In the genomic region with DNA sequence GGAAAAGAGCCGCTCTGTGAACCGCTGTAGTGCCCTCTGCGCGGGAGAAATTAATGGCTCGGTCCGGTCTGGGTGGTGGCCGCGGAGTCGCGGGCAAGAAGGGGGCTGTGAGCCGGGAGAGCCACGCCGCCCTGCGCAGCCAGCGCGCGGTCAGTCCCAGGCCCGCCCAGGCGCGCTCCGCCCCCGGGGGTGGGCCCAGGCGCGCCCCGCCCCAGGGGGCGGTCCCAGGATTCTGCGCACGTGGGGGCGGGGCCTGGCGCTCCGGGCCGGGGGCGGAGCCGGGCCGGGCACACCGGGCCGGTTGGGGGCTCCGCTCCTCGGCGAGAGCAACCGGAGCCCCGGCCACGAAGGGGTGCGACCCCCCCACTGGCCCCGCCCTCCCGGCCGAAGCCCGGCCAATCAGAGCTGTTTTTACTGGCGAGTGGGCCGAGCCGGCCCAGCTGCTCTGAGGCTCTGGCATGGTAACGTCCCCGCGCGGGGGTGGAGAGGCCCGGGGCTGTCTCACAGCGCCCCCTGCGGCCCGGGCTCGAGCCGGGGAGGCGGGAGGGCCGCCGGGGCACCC, we compare ENCODE assay signal across 8 mouse cellular contexts. TPM values are rescaled to one million over a fixed set of nuclear protein-coding genes. Genes with fewer than 3 reads are reported as not detected.
A peak's percentile ranks its signal among the peaks of the same experiment; 100 is the strongest.
DNase-seq lines count a peak whose midpoint lies in the region; ATAC-seq and TF ChIP-seq lines count a peak whose summit lies in the region.

A gene (plus strand): TSS at position 275 of the 562 bp plus-strand sequence.

- intact Hi-C loops in heart, postnatal 36 days (cut with DNase I): no loop called here

- peak within 1 kb of the TSS; percentile 96 for H3K27ac ChIP-seq in ES-E14 (ENCODE audit: insufficient read depth, low read depth, low read length, poor library complexity, severe bottlenecking)
- H3K27ac ChIP-seq in forebrain, embryonic 16.5 days (ENCODE audit: low read length): peak within 1 kb of the TSS; percentile 93
- H3K27ac ChIP-seq in layer of hippocampus, adult 2 months: peak within 1 kb of the TSS; percentile 87
- H3K27ac ChIP-seq in lung, embryonic 14.5 days (ENCODE audit: low read depth): peak within 1 kb of the TSS; percentile 92
- H3K27ac ChIP-seq in olfactory bulb, adult 2 months (ENCODE audit: insufficient read depth, low read depth, low read length): peak within 1 kb of the TSS; percentile 8
- no peak within 1 kb of the TSS for H3K27ac ChIP-seq in thymus, adult 2 months (ENCODE audit: control insufficient read depth, insufficient read depth, low read length)

- peak within 1 kb of the TSS; percentile 97 to 98 for H3K4me3 ChIP-seq in ES-E14 (ENCODE audit: insufficient read depth in 1 of 2, low read depth in 1 of 2, low read length in 2 of 2, poor library complexity in 1 of 2, severe bottlenecking in 1 of 2)
- peak within 1 kb of the TSS; percentile 74 for H3K4me3 ChIP-seq in forebrain, embryonic 16.5 days (replicated peaks; ENCODE audit: low read length)
- H3K4me3 ChIP-seq in layer of hippocampus, adult 2 months: peak within 1 kb of the TSS; percentile 86
- H3K4me3 ChIP-seq in lung, embryonic 14.5 days (ENCODE audit: low read depth, low read length): peak within 1 kb of the TSS; percentile 69
- peak within 1 kb of the TSS; percentile 60 for H3K4me3 ChIP-seq in olfactory bulb, adult 2 months (ENCODE audit: insufficient read depth, low read depth, low read length)
- H3K4me3 ChIP-seq in thymus, adult 2 months (ENCODE audit: control insufficient read depth, insufficient read depth, low read length): peak within 1 kb of the TSS; percentile 52

- H3K9me3 ChIP-seq in ES-E14 (ENCODE audit: control insufficient read depth, insufficient read depth, low read depth, low read length): no peaks in the 10 kb centered on the region
- no peaks in the 10 kb centered on the region for H3K9me3 ChIP-seq in forebrain, embryonic 16.5 days (ENCODE audit: control insufficient read depth, low read length)
- no peaks in the 10 kb centered on the region for H3K9me3 ChIP-seq in lung, embryonic 14.5 days (ENCODE audit: low read depth, low read length)

- TF ChIP-seq POLR2A in olfactory bulb, adult 2 months (IDR thresholded peaks at IDR 0.05; ENCODE audit: insufficient read depth, low read depth, low read length): peak; percentile 62
- TF ChIP-seq POLR2A in thymus, adult 2 months (IDR thresholded peaks at IDR 0.05; ENCODE audit: control insufficient read depth, extremely low read depth, insufficient read depth, low read length, poor library complexity): peak; percentile 48; the same call in 1 of the 2 replicates

- peak within 1 kb of the TSS; percentile 85 for H3K9ac ChIP-seq in ES-E14 (ENCODE audit: insufficient read depth, low read depth, low read length, poor library complexity, severe bottlenecking)
- H3K9ac ChIP-seq in forebrain, embryonic 16.5 days (replicated peaks; ENCODE audit: low read depth, low read length): peak within 1 kb of the TSS; percentile 78
- peak within 1 kb of the TSS; percentile 67 for H3K9ac ChIP-seq in lung, embryonic 14.5 days

- DNase-seq in ES-E14 (ENCODE audit: low read depth, low spot score): peak; percentile 63
- DNase-seq in cerebellum, adult 11-12 months: peak; percentile 96
- peak; percentile 93 to 95 for DNase-seq in heart, postnatal 36 days
- peak; percentile 96 to 98 for DNase-seq in layer of hippocampus, adult 2 months (ENCODE audit: low spot score in 2 of 2)
- peak; percentile 94 for DNase-seq in lung, embryonic 14.5 days
- peak; percentile 86 for DNase-seq in thymus, adult 2 months

- H3K4me1 ChIP-seq in ES-E14 (ENCODE audit: control insufficient read depth in 2 of 2, insufficient read depth in 2 of 2, low read length in 2 of 2, poor library complexity in 1 of 2): peaks cover 0 to 3% of the 10 kb centered on the region in 2 experiments; a peak in 2 of 4 replicates
- peaks cover 20% of the 10 kb centered on the region for H3K4me1 ChIP-seq in forebrain, embryonic 16.5 days (replicated peaks; ENCODE audit: control insufficient read depth, insufficient read depth, low read length)
- H3K4me1 ChIP-seq in lung, embryonic 14.5 days (ENCODE audit: insufficient read depth): no peaks in the 10 kb centered on the region
- H3K4me1 ChIP-seq in olfactory bulb, adult 2 months (ENCODE audit: control insufficient read depth, insufficient read depth, low read length): peaks cover 6% of the 10 kb centered on the region
- peaks cover 3% of the 10 kb centered on the region; the same call in 1 of the 2 replicates for H3K4me1 ChIP-seq in thymus, adult 2 months (replicated peaks; ENCODE audit: control insufficient read depth, insufficient read depth, low read length)

- no peaks in the 10 kb centered on the region for H3K36me3 ChIP-seq in ES-E14 (ENCODE audit: control insufficient read depth, insufficient read depth, low read length, poor library complexity, severe bottlenecking)
- no peaks in the 10 kb centered on the region for H3K36me3 ChIP-seq in forebrain, embryonic 16.5 days (ENCODE audit: control insufficient read depth, insufficient read depth)
- no peaks in the 10 kb centered on the region for H3K36me3 ChIP-seq in lung, embryonic 14.5 days (ENCODE audit: insufficient read depth)
- no peaks in the 10 kb centered on the region for H3K36me3 ChIP-seq in thymus, adult 2 months (ENCODE audit: control insufficient read depth, insufficient read depth, low read length)

- TF ChIP-seq CTCF in layer of hippocampus, adult 2 months (conservative IDR thresholded peaks at IDR 0.05): peak; percentile 67
- TF ChIP-seq CTCF in lung, embryonic 14.5 days (IDR thresholded peaks at IDR 0.05; ENCODE audit: low read depth): 0 out of 2 replicates have a peak, but pooled peaks have one; percentile 26
- TF ChIP-seq CTCF in olfactory bulb, adult 2 months (IDR thresholded peaks at IDR 0.05; ENCODE audit: insufficient read depth, low read depth, low read length): no peak; the same call in 1 of the 2 replicates
- peak; percentile 75; the same call in 1 of the 2 replicates for TF ChIP-seq CTCF in thymus, adult 2 months (IDR thresholded peaks at IDR 0.05; ENCODE audit: borderline replicate concordance, control insufficient read depth, extremely low read depth, insufficient read depth, low read length, poor library complexity)

- in situ Hi-C loops in ES-E14 (cut with MboI; ENCODE audit: low sequenced_read_pairs in 2 of 2, unreplicated experiment in 2 of 2): no loop called here

- WGBS in forebrain, embryonic 16.5 days: 0% methylated on average over 38 of the region's 64 CpGs
- under 1% methylated on average over 63 of the region's 64 CpGs for WGBS in lung, embryonic 14.5 days
- under 1% methylated on average over 51 of the region's 64 CpGs for WGBS in olfactory bulb, adult 2 months
- WGBS in thymus, adult 2 months: 1% methylated on average over 62 of the region's 64 CpGs

- H3K4me2 ChIP-seq in forebrain, embryonic 16.5 days (ENCODE audit: low read length): peak within 1 kb of the TSS; percentile 48
- peak within 1 kb of the TSS; percentile 71 for H3K4me2 ChIP-seq in lung, embryonic 14.5 days

- ATAC-seq in forebrain, embryonic 16.5 days: peak; percentile 95
- peak; percentile 96 for ATAC-seq in lung, embryonic 14.5 days (ENCODE audit: insufficient read depth)

- H3K27me3 ChIP-seq in forebrain, embryonic 16.5 days (replicated peaks; ENCODE audit: control insufficient read depth, insufficient read depth, low read length): no peaks in the 10 kb centered on the region
- no peaks in the 10 kb centered on the region for H3K27me3 ChIP-seq in lung, embryonic 14.5 days (ENCODE audit: insufficient read depth, low read length)
- no peaks in the 10 kb centered on the region for H3K27me3 ChIP-seq in thymus, adult 2 months (ENCODE audit: control insufficient read depth, insufficient read depth, low read length)

TF ChIP-seq in ES-E14, 5 proteins besides CTCF, POLR2A, EP300 and RAD21:
- TF ChIP-seq ZC3H11A (IDR thresholded peaks at IDR 0.05; ENCODE audit: borderline replicate concordance, low read depth, low read length): no peak
- peak; percentile 42; the same call in 1 of the 2 replicates for TF ChIP-seq CHD2 (IDR thresholded peaks at IDR 0.05; ENCODE audit: low read depth, low read length)
- no peak for TF ChIP-seq ZNF384 (IDR thresholded peaks at IDR 0.05; ENCODE audit: low read depth, low read length)
- peak; percentile 60; the same call in 1 of the 2 replicates for TF ChIP-seq HCFC1 (IDR thresholded peaks at IDR 0.05; ENCODE audit: borderline replicate concordance, insufficient read depth, low read length)

RNA-seq across cellular contexts. Expression of the gene that starts here (rescaled TPM):
- total RNA-seq in ES-E14 (2012; rRNA removed): 42.4 and 86.2 TPM in 2 replicates
- 111 and 129 TPM in 2 replicates for polyA plus RNA-seq in forebrain, embryonic 16.5 days (2015; fragmentation: Nextera tagmentation; extraction: Ambion mirVana)
- total RNA-seq in heart, postnatal 36 days (2021): 10 to 100 TPM; 20.4 to 24.3 TPM
- total RNA-seq in layer of hippocampus, adult 2 months (2021): 100 to 1,000 TPM; 114 to 119 TPM
- polyA plus RNA-seq in lung, embryonic 14.5 days (2014; fragmentation: Nextera tagmentation; extraction: Ambion mirVana): 48.3 and 59.1 TPM in 2 replicates
- not detected in 2 replicates for polyA plus RNA-seq in olfactory bulb, adult 2 months (2012; ENCODE audit: insufficient read depth, insufficient read length, low replicate concordance, missing spikeins)
- polyA plus RNA-seq in thymus, adult 2 months (2012; rRNA removed): 29.3 and 37.0 TPM in 2 replicates
